Mouse (Mus musculus) heart, embryonic 13.5 days (tissue): ENCODE data around the gene Rec8. TPM values are rescaled to one million over a fixed set of nuclear protein-coding genes. Genes with fewer than 3 reads are reported as not detected.

Source experiments
- ATAC-seq: fragments of 200-750 bp; cut with Nextera tagmentation; 2 replicates; pipeline ENCODE4 v1.8.0; 2017; ENCODE audit warnings: moderate TSS enrichment; ENCODE audit not compliant: insufficient number of reproducible peaks, low FRiP score, low TSS enrichment; ENCODE audit errors: extremely low read depth
- H3K27ac ChIP-seq: fragments of 300-500 bp; sonication (generic); replicated peaks from 2 replicates; pipeline ENCODE4 v1.5.1; 2015; ENCODE audit warnings: moderate library complexity, mild to moderate bottlenecking, inconsistent platforms
- H3K27me3 ChIP-seq: fragments of 300-500 bp; sonication (generic); replicated peaks from 2 replicates; pipeline ENCODE4 v1.6.1; 2015; ENCODE audit warnings: mild to moderate bottlenecking, inconsistent platforms
- H3K36me3 ChIP-seq: fragments of 300-500 bp; sonication (generic); 2 replicates; pipeline ENCODE4 v1.6.1; 2015; ENCODE audit warnings: mild to moderate bottlenecking, inconsistent platforms
- H3K4me1 ChIP-seq: fragments of 300-500 bp; sonication (generic); 2 replicates; pipeline ENCODE4 v1.6.1; 2015; ENCODE audit warnings: inconsistent platforms
- H3K4me2 ChIP-seq: fragments of 300-500 bp; sonication (generic); 2 replicates; pipeline ENCODE4 v1.6.1; 2015; ENCODE audit warnings: inconsistent platforms, mild to moderate bottlenecking, moderate library complexity
- H3K4me3 ChIP-seq: fragments of 300-500 bp; sonication (generic); 2 replicates; pipeline ENCODE4 v1.5.1; 2015; ENCODE audit warnings: moderate library complexity, mild to moderate bottlenecking, inconsistent platforms
- H3K9ac ChIP-seq: fragments of 300-500 bp; sonication (generic); 2 replicates; pipeline ENCODE4 v1.6.1; 2015; ENCODE audit warnings: inconsistent platforms, mild to moderate bottlenecking, moderate library complexity
- H3K9me3 ChIP-seq: fragments of 300-500 bp; sonication (generic); 2 replicates; pipeline ENCODE4 v1.6.1; 2016; ENCODE audit warnings: inconsistent platforms
- WGBS: fragments of 180-500 bp; shearing (Covaris S2); methylation state at CpG from one replicate; pipeline ENCODE4 v1.1.7; 2015; ENCODE audit warnings: mixed read lengths; 5-methylcytosine and 5-hydroxymethylcytosine counted together
- polyA plus RNA-seq: library from polyadenylated mRNA; unstranded; fragments of >200 nt; fragmentation: Nextera tagmentation; extraction: Ambion mirVana; gene quantifications from 2 replicates; pipeline ENCODE4 v1.2.1, GENCODE M21; 2015

Gene Rec8
- polyA plus RNA-seq, 1 experiment from 2014 or later = 15.1 TPM

GRCm38 (mm10) chr14:55672741-55673060 is 54.9 kb downstream of the Rec8 start:
- 68% methylated on average over 7 of the region's 7 CpGs for WGBS
- H3K27me3 ChIP-seq = no peaks in the 10 kb centered on the region
- no peaks in the 10 kb centered on the region for H3K9me3 ChIP-seq
- peak overlapping the region; percentile 91 for H3K9ac ChIP-seq
- peaks cover 22% of the 10 kb centered on the region for H3K4me1 ChIP-seq
- H3K4me2 ChIP-seq = peak overlapping the region; percentile 88
- H3K36me3 ChIP-seq = peaks cover 44% of the 10 kb centered on the region
- H3K4me3 ChIP-seq = peak overlapping the region; percentile 83
- ATAC-seq = no peak
- H3K27ac ChIP-seq = peak overlapping the region; percentile 83; the same call in 1 of the 2 replicates

Other genes with a start within 250 kb of the Rec8 start
- gene Dhrs4, start 139.3 kb upstream of the Rec8 start, polyA plus RNA-seq = 64.7 and 68.9 TPM in 2 replicates
- 1.9 TPM in 2 replicates for gene Carmil3, start 127.4 kb upstream of the Rec8 start, polyA plus RNA-seq
- gene Cpne6, start 107.6 kb upstream of the Rec8 start, polyA plus RNA-seq = 0.43 and 0.47 TPM in 2 replicates
- gene Nrl, start 93.1 kb upstream of the Rec8 start, polyA plus RNA-seq = not detected in 2 replicates
- gene Pck2, start 77.8 kb upstream of the Rec8 start, polyA plus RNA-seq = 40.9 and 43.9 TPM in 2 replicates
- 60.0 and 66.2 TPM in 2 replicates for gene Dcaf11, start 58.0 kb upstream of the Rec8 start, polyA plus RNA-seq
- gene A730061H03Rik, start 57.6 kb upstream of the Rec8 start, polyA plus RNA-seq = 0.56 and 1.3 TPM in 2 replicates
- 100 and 109 TPM in 2 replicates for gene Fitm1, start 42.4 kb upstream of the Rec8 start, polyA plus RNA-seq
- gene Psme1, start 39.9 kb upstream of the Rec8 start, polyA plus RNA-seq = 212 and 219 TPM in 2 replicates
- 14.8 and 19.1 TPM in 2 replicates for gene Emc9, start 32.7 kb upstream of the Rec8 start, polyA plus RNA-seq
- gene Psme2, start 26.9 kb upstream of the Rec8 start, polyA plus RNA-seq = 191 and 205 TPM in 2 replicates
- 12.5 and 15.2 TPM in 2 replicates for gene Rnf31, start 26.3 kb upstream of the Rec8 start, polyA plus RNA-seq
- 9.7 and 10.1 TPM in 2 replicates for gene Irf9, start 14.5 kb upstream of the Rec8 start, polyA plus RNA-seq
- gene Ipo4, start 17.9 kb downstream of the Rec8 start, polyA plus RNA-seq = 64.8 and 67.1 TPM in 2 replicates
- gene Gm49378, start 19.9 kb downstream of the Rec8 start, polyA plus RNA-seq = 1.4 and 1.6 TPM in 2 replicates
- gene Tm9sf1, start 25.8 kb downstream of the Rec8 start, polyA plus RNA-seq = 77.8 and 81.5 TPM in 2 replicates
- gene Tssk4, start 32.1 kb downstream of the Rec8 start, polyA plus RNA-seq = 0.43 and 0.53 TPM in 2 replicates
- gene Mdp1, start 42.5 kb downstream of the Rec8 start, polyA plus RNA-seq = 74.3 and 83.3 TPM in 2 replicates
- gene Gmpr2, start 53.9 kb downstream of the Rec8 start, polyA plus RNA-seq = 39.3 and 47.4 TPM in 2 replicates
- gene Nedd8, start 54.1 kb downstream of the Rec8 start, polyA plus RNA-seq = 471 and 507 TPM in 2 replicates
- gene Tinf2, start 63.8 kb downstream of the Rec8 start, polyA plus RNA-seq = 30.9 and 32.1 TPM in 2 replicates
- gene Tgm1, start 95.9 kb downstream of the Rec8 start, polyA plus RNA-seq = 0.23 and 0.25 TPM in 2 replicates
- 22.8 and 23.4 TPM in 2 replicates for gene Rabggta, start 104.2 kb downstream of the Rec8 start, polyA plus RNA-seq
- 54.8 and 66.9 TPM in 2 replicates for gene Dhrs1, start 127.7 kb downstream of the Rec8 start, polyA plus RNA-seq
- 22.8 and 23.9 TPM in 2 replicates for gene Nop9, start 127.7 kb downstream of the Rec8 start, polyA plus RNA-seq
- 1.2 and 2.1 TPM in 2 replicates for gene Cideb, start 140.4 kb downstream of the Rec8 start, polyA plus RNA-seq
- gene Ltb4r2, start 143.4 kb downstream of the Rec8 start, polyA plus RNA-seq = 0.25 and 0.27 TPM in 2 replicates
- 0.48 and 0.71 TPM in 2 replicates for gene Ltb4r1, start 147.9 kb downstream of the Rec8 start, polyA plus RNA-seq
- gene Adcy4, start 166.1 kb downstream of the Rec8 start, polyA plus RNA-seq = 17.7 TPM in 2 replicates
- 18.8 and 20.6 TPM in 2 replicates for gene Ripk3, start 170.8 kb downstream of the Rec8 start, polyA plus RNA-seq
- gene Nfatc4, start 205.1 kb downstream of the Rec8 start, polyA plus RNA-seq = 12.5 and 14.0 TPM in 2 replicates
- gene Nynrin, start 236.0 kb downstream of the Rec8 start, polyA plus RNA-seq = 16.5 and 18.2 TPM in 2 replicates